Mouse (Mus musculus) left cerebral cortex, postnatal 4 days (tissue): ENCODE results near the gene Ak1. TPM values are rescaled to one million over a fixed set of nuclear protein-coding genes. Genes with fewer than 3 reads are reported as not detected.

ENCODE experiments used
- DNase-seq: peaks from one replicate; pipeline ENCODE4 v3.0.0-alpha.2; 2022
- intact Hi-C: fragments of 180-260 bp; cut with DNase I; formaldehyde crosslinking; loops from one replicate; pipeline ENCODE4 v1.15.1; 2025
- total RNA-seq, 2 experiments: library from RNA; stranded (reverse); gene quantifications; 2 replicates each; pipeline ENCODE4 v1.2.3; 2021

Ak1 gene
- total RNA-seq, 2 experiments from 2014 or later, result 100 to 106 TPM

- intact Hi-C loops, result no loop called here
- DNase-seq, result no peak
Measured at GRCm38 (mm10) chr2:32625873-32626694, 4.5 kb downstream of the Ak1 start.

- intact Hi-C loops, result no loop called here
- no peak for DNase-seq
Measured at GRCm38 (mm10) chr2:32627266-32628043, 5.9 kb downstream of the Ak1 start.

- DNase-seq, result no peak
- intact Hi-C loops, result no loop called here
Measured at GRCm38 (mm10) chr2:32628044-32628550, 6.5 kb downstream of the Ak1 start.

- DNase-seq, result peak; percentile 92
- intact Hi-C loops, result no loop called here
Measured at GRCm38 (mm10) chr2:32628729-32629128, 7.2 kb downstream of the Ak1 start.

- DNase-seq, result peak; percentile 80
- intact Hi-C loops, result no loop called here
Measured at GRCm38 (mm10) chr2:32629276-32629976, 7.9 kb downstream of the Ak1 start.

- DNase-seq, result no peak
- intact Hi-C loops, result loop anchor here (5.0 kb wide), 1 partner anchor 57 kb away; no protein-coding TSS in a partner anchor
Measured at GRCm38 (mm10) chr2:32630036-32630435, 8.5 kb downstream of the Ak1 start.

- intact Hi-C loops, result loop anchor here (5.0 kb wide), 1 partner anchor 56 kb away; no protein-coding TSS in a partner anchor
Measured at GRCm38 (mm10) chr2:32631046-32631445, 9.5 kb downstream of the Ak1 start.

GRCm38 (mm10) chr2:32631737-32632394, 10.3 kb downstream of the Ak1 start:
- intact Hi-C loops, result loop anchor here (5.0 kb wide), 1 partner anchor 55 kb away; no protein-coding TSS in a partner anchor
- DNase-seq, result peak; percentile 83

More at GRCm38 (mm10) chr2:32631046-32631445, 9.5 kb downstream of the Ak1 start:
- DNase-seq, result no peak

GRCm38 (mm10) chr2:32633660-32634059, 12.1 kb downstream of the Ak1 start:
- DNase-seq, result no peak
- intact Hi-C loops, result loop anchor here (5.0 kb wide), 1 partner anchor 54 kb away; no protein-coding TSS in a partner anchor

- intact Hi-C loops, result loop anchor here (5.0 kb wide), 1 partner anchor 53 kb away; no protein-coding TSS in a partner anchor
- DNase-seq, result no peak
Measured at GRCm38 (mm10) chr2:32634277-32635105, 12.9 kb downstream of the Ak1 start.

GRCm38 (mm10) chr2:32636617-32637016, 15.1 kb downstream of the Ak1 start:
- DNase-seq, result no peak
- intact Hi-C loops, result no loop called here

- DNase-seq, result no peak
- intact Hi-C loops, result no loop called here
Measured at GRCm38 (mm10) chr2:32637778-32638281, 16.3 kb downstream of the Ak1 start.

GRCm38 (mm10) chr2:32639632-32640031, 18.1 kb downstream of the Ak1 start:
- DNase-seq, result no peak
- intact Hi-C loops, result no loop called here

- DNase-seq, result no peak
- intact Hi-C loops, result no loop called here
Measured at GRCm38 (mm10) chr2:32640550-32641051, 19.0 kb downstream of the Ak1 start.

- intact Hi-C loops, result no loop called here
- no peak for DNase-seq
Measured at GRCm38 (mm10) chr2:32641810-32642209, 20.3 kb downstream of the Ak1 start.

- intact Hi-C loops, result no loop called here
- no peak for DNase-seq
Measured at GRCm38 (mm10) chr2:32642813-32643212, 21.3 kb downstream of the Ak1 start.

- no peak for DNase-seq
- intact Hi-C loops, result no loop called here
Measured at GRCm38 (mm10) chr2:32644083-32644482, 22.5 kb downstream of the Ak1 start.

- intact Hi-C loops, result no loop called here
- no peak for DNase-seq
Measured at GRCm38 (mm10) chr2:32644799-32645475, 23.4 kb downstream of the Ak1 start.
